Mouse (Mus musculus) liver, adult 2 months (tissue): ENCODE measurements at regions not wholly inside any gene's neighbourhood (a gene's known extent, or its start where the extent isn't known, plus 50 kb on each side); places are given as distances from the start of the nearest gene placed in this dataset.

Experiments
- DNase-seq: peaks from one replicate; pipeline ENCODE4 v3.0.0-alpha.2; 2011; ENCODE audit warnings: low read depth, low spot score; ENCODE audit errors: extremely low read depth
- H3K27ac ChIP-seq: fragments of 200-500 bp; replicated peaks from 2 replicates; pipeline ENCODE4 v1.5.1; 2012; ENCODE audit warnings: low read depth, mild to moderate bottlenecking, control low read depth, inconsistent platforms, low read length; ENCODE audit not compliant: insufficient read depth
- H3K27me3 ChIP-seq: fragments of 200-500 bp; 2 replicates; pipeline ENCODE4 v1.6.1; 2012; ENCODE audit warnings: mild to moderate bottlenecking, moderate library complexity, low read length, inconsistent platforms; ENCODE audit not compliant: control insufficient read depth, insufficient read depth
- H3K36me3 ChIP-seq: fragments of 200-500 bp; 2 replicates; pipeline ENCODE4 v1.6.1; 2012; ENCODE audit warnings: low read length, inconsistent platforms; ENCODE audit not compliant: control insufficient read depth, insufficient read depth
- H3K4me1 ChIP-seq: fragments of 200-500 bp; 2 replicates; pipeline ENCODE4 v1.6.1; 2011; ENCODE audit warnings: low read length; ENCODE audit not compliant: control insufficient read depth, insufficient read depth
- H3K4me3 ChIP-seq: fragments of 200-500 bp; 2 replicates; pipeline ENCODE4 v1.5.1; 2011; ENCODE audit warnings: low read depth, mild to moderate bottlenecking, control low read depth, low read length, moderate library complexity; ENCODE audit not compliant: insufficient read depth
- H3K79me2 ChIP-seq: fragments of 200-500 bp; 2 replicates; pipeline ENCODE4 v1.6.1; 2012; ENCODE audit warnings: inconsistent platforms, mild to moderate bottlenecking, low read length, moderate library complexity; ENCODE audit not compliant: control insufficient read depth, insufficient read depth
- H3K9ac ChIP-seq: fragments of 200-500 bp; 2 replicates; pipeline ENCODE4 v1.6.1; 2012; ENCODE audit warnings: low read depth, mild to moderate bottlenecking, control low read depth, inconsistent platforms, low read length
- CTCF ChIP-seq: fragments of 200-500 bp; IDR thresholded peaks from 2 replicates; pipeline ENCODE4 v1.5.1; 2011; ENCODE audit warnings: low read depth, low read length, control low read depth
- POLR2A ChIP-seq: fragments of 200-500 bp; IDR thresholded peaks from 2 replicates; pipeline ENCODE4 v1.6.1; 2011; ENCODE audit warnings: low read length, control low read depth; ENCODE audit not compliant: insufficient read depth; ENCODE audit errors: extremely low read depth
- WGBS: fragments of 180-500 bp; shearing (Covaris S2); methylation state at CpG from one replicate; pipeline ENCODE4 v1.1.7; 2018; 5-methylcytosine and 5-hydroxymethylcytosine counted together

- no peaks in the 10 kb centered on the region for H3K4me1 ChIP-seq
- no peaks in the 10 kb centered on the region for H3K36me3 ChIP-seq
- H3K79me2 ChIP-seq, result no peaks in the 10 kb centered on the region
- DNase-seq, result no peak
- H3K27ac ChIP-seq, result no peak overlapping the region
- no peak overlapping the region for H3K9ac ChIP-seq
- WGBS, result 83% methylated on average over 11 of the region's 11 CpGs
- H3K4me3 ChIP-seq, result no peak overlapping the region
- TF ChIP-seq POLR2A (no peak), CTCF (no peak)
- H3K27me3 ChIP-seq, result no peaks in the 10 kb centered on the region
Observed at GRCm38 (mm10) chr7:111211641-111212040, 128.8 kb upstream of the Eif4g2 start.

DNA sequence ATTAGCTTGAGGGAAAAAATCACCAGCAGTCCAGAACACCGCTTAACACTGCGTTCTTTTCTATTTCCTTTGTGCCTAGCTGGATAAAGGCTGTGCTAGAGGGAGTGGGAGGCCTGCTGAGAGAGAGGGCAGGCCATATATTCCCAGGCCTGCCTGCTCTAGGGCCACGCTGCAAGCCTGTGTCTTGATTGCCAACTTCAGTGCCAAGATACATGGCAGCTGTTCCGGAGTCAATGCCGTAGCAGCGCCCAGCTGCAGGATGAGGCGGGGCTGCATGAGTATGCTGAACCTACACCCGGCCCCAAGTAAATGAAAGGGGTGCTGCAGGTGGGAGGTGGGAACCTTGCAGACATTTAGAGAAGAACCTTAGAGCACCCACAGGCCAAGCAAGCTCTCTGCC lies 127.5 kb upstream of the Eif4g2 start:
- TF ChIP-seq POLR2A, result no peak
- TF ChIP-seq CTCF, result no peak
- H3K27me3 ChIP-seq, result no peaks in the 10 kb centered on the region
- no peak for DNase-seq
- 91% methylated on average over 8 of the region's 8 CpGs for WGBS
- H3K4me1 ChIP-seq, result no peaks in the 10 kb centered on the region
- no peak overlapping the region for H3K4me3 ChIP-seq
- no peak overlapping the region for H3K27ac ChIP-seq
- H3K79me2 ChIP-seq, result no peaks in the 10 kb centered on the region
- no peak overlapping the region for H3K9ac ChIP-seq
- H3K36me3 ChIP-seq, result no peaks in the 10 kb centered on the region

GRCm38 (mm10) chr7:111205876-111206275 lies 123.0 kb upstream of the Eif4g2 start:
- TF ChIP-seq CTCF, result no peak
- no peak for TF ChIP-seq POLR2A
- no peak for DNase-seq
- H3K4me3 ChIP-seq, result no peak overlapping the region
- no peaks in the 10 kb centered on the region for H3K36me3 ChIP-seq
- H3K4me1 ChIP-seq, result no peaks in the 10 kb centered on the region
- H3K27me3 ChIP-seq, result no peaks in the 10 kb centered on the region
- no peak overlapping the region for H3K27ac ChIP-seq
- H3K9ac ChIP-seq, result no peak overlapping the region
- WGBS, result 88% methylated on average over 5 of the region's 5 CpGs
- no peaks in the 10 kb centered on the region for H3K79me2 ChIP-seq

GRCm38 (mm10) chr7:111198608-111199355 lies 116.0 kb upstream of the Eif4g2 start:
- no peak overlapping the region for H3K9ac ChIP-seq
- H3K36me3 ChIP-seq, result no peaks in the 10 kb centered on the region
- H3K79me2 ChIP-seq, result no peaks in the 10 kb centered on the region
- TF ChIP-seq CTCF (no peak), POLR2A (no peak)
- no peak overlapping the region for H3K27ac ChIP-seq
- 84% methylated on average over 10 of the region's 10 CpGs for WGBS
- no peak overlapping the region for H3K4me3 ChIP-seq
- DNase-seq, result no peak
- H3K27me3 ChIP-seq, result no peaks in the 10 kb centered on the region
- no peaks in the 10 kb centered on the region for H3K4me1 ChIP-seq

- no peak overlapping the region for H3K27ac ChIP-seq
- no peak for TF ChIP-seq POLR2A
- TF ChIP-seq CTCF, result no peak
- H3K27me3 ChIP-seq, result no peaks in the 10 kb centered on the region
- H3K79me2 ChIP-seq, result no peaks in the 10 kb centered on the region
- no peaks in the 10 kb centered on the region for H3K36me3 ChIP-seq
- 73% methylated on average over 4 of the region's 4 CpGs for WGBS
- H3K4me1 ChIP-seq, result no peaks in the 10 kb centered on the region
- no peak overlapping the region for H3K9ac ChIP-seq
- H3K4me3 ChIP-seq, result no peak overlapping the region
- DNase-seq, result peak; percentile 9
Observed at GRCm38 (mm10) chr7:111191674-111192073, 108.8 kb upstream of the Eif4g2 start.

DNA sequence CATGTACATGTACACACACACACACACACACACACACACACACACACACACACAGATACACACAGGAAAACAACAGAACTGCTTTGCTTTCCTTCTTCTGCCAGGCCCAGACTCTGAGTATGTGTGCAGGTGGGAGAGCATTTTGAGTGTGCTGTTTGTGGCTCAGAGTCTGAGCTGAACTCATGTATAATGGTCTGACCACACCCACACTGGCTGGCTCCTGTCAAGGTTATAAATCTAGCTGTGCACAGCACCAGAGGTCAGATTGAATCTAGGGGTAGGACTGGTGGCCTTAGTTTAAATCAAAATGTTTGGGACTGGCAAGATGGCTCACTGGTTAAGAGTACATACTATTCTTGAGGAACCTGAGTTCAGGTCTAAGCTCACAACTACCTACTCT lies 108.4 kb upstream of the Eif4g2 start:
- no peaks in the 10 kb centered on the region for H3K36me3 ChIP-seq
- H3K9ac ChIP-seq, result no peak overlapping the region
- H3K4me3 ChIP-seq, result no peak overlapping the region
- no peak for DNase-seq
- H3K79me2 ChIP-seq, result no peaks in the 10 kb centered on the region
- H3K27ac ChIP-seq, result no peak overlapping the region
- no peaks in the 10 kb centered on the region for H3K4me1 ChIP-seq
- H3K27me3 ChIP-seq, result no peaks in the 10 kb centered on the region
- TF ChIP-seq CTCF, result no peak
- no peak for TF ChIP-seq POLR2A
